Mouse (Mus musculus): Measurements from ENCODE around the gene Pemt. TPM values are rescaled to one million over a fixed set of nuclear protein-coding genes. Genes with fewer than 3 reads are reported as not detected.

Pemt gene
- polyA plus RNA-seq, 1 experiment from 2014 or later, result 10.2 TPM

DNA sequence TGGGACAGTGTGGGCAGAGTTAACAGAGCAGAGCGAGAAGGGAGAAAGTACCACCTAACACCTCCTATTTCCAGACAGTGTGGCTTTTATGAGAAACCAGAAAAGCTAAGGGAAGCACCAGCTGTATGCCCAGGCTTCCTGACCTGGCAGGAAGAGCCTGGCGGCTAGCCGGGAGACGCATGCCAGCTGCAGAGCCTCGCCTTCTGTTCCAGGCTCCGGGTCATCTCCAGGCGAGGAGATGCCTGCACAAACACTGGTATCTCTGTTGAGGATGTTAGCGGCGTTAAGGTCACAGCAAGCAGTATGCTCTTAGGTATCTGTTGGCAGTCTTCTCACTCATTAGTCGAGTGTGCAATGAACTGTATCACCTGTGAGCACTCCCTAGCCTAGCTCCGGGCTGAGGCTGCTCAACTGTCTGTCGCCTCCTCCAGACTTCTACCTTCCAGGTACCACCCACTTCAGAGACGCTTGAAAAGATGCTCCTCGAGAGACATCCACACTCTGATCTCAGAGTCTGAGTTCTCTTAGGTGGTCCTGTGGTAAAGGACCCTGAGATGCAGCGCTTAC lies 27.7 kb upstream of the Pemt start:
- no peak overlapping the region for H3K4me2 ChIP-seq (ENCODE audit: low read length)
- H3K9ac ChIP-seq (ENCODE audit: low read depth, low read length), result no peak overlapping the region
- no peaks in the 10 kb centered on the region for H3K9me3 ChIP-seq (replicated peaks; ENCODE audit: low read length)
- H3K4me3 ChIP-seq (replicated peaks; ENCODE audit: low read depth, low read length), result no peak overlapping the region
- no peak for TF ChIP-seq CTCF (IDR thresholded peaks at IDR 0.05; ENCODE audit: low read depth)
- no peaks in the 10 kb centered on the region for H3K4me1 ChIP-seq (replicated peaks; ENCODE audit: insufficient read depth, low read length)
- WGBS, result 31% methylated on average over 15 of the region's 15 CpGs
- H3K36me3 ChIP-seq (ENCODE audit: insufficient read depth, low read length), result no peaks in the 10 kb centered on the region
- no peaks in the 10 kb centered on the region for H3K27me3 ChIP-seq (ENCODE audit: insufficient read depth, low read length)
- DNase-seq (ENCODE audit: low spot score), result peak; percentile 55
- peak; percentile 55 for ATAC-seq (replicated peaks; ENCODE audit: low FRiP score, low read depth)
- no peak overlapping the region for H3K27ac ChIP-seq

DNA sequence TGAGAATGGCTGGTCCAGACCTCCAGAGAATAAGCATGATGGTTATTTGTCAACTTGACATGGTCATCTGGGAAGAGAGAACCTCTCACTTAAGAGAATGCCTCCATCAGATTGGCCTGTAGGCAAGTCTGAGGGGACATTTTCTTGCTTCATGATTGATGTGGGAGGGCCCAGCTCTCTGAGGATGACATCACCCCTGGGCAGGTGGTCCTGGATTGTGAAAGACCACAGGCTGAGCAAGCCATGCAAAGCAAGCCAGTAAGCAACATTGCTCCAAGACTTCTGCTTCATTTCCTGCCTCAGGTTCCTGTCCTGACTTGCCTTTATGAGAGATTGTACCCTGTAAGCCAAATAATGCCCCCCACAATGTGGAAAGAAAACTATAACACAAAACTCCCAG lies 26.8 kb upstream of the Pemt start:
- Histone ChIP-seq H3K36me3 (ENCODE audit: insufficient read depth, low read length) (no peaks in the 10 kb centered on the region), H3K27ac (no peak overlapping the region), H3K4me1 (replicated peaks; ENCODE audit: insufficient read depth, low read length) (no peaks in the 10 kb centered on the region), H3K9ac (ENCODE audit: low read depth, low read length) (no peak overlapping the region), H3K4me3 (replicated peaks; ENCODE audit: low read depth, low read length) (no peak overlapping the region), H3K4me2 (ENCODE audit: low read length) (no peak overlapping the region), H3K27me3 (ENCODE audit: insufficient read depth, low read length) (no peaks in the 10 kb centered on the region), H3K9me3 (replicated peaks; ENCODE audit: low read length) (no peaks in the 10 kb centered on the region)
- ATAC-seq (replicated peaks; ENCODE audit: low FRiP score, low read depth) (no peak), DNase-seq (ENCODE audit: low spot score) (no peak)
- no peak for TF ChIP-seq CTCF (IDR thresholded peaks at IDR 0.05; ENCODE audit: low read depth)

DNA sequence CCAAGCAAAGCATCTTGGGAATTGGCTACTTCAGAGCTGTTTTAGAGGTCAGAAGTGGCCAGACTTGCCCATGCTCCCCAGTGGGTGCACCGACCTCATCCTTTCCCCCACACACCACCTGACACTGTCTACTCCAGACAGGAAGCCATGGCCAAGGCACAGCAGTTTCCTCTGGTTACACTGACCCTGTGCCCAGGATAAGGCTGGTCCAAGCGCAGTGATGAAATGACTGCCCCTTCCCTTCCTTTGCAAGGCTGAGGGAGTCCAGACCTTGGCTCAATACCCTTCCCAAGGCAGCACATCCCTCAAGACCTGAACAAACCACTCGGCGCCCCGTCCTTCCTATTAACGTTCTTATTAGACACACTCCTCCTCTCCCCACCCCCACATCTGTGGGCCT lies 24.9 kb upstream of the Pemt start:
- Histone ChIP-seq H3K4me3 (replicated peaks; ENCODE audit: low read depth, low read length) (no peak overlapping the region), H3K4me2 (ENCODE audit: low read length) (no peak overlapping the region), H3K27ac (no peak overlapping the region), H3K36me3 (ENCODE audit: insufficient read depth, low read length) (no peaks in the 10 kb centered on the region), H3K9ac (ENCODE audit: low read depth, low read length) (no peak overlapping the region), H3K27me3 (ENCODE audit: insufficient read depth, low read length) (no peaks in the 10 kb centered on the region), H3K4me1 (replicated peaks; ENCODE audit: insufficient read depth, low read length) (no peaks in the 10 kb centered on the region), H3K9me3 (replicated peaks; ENCODE audit: low read length) (no peaks in the 10 kb centered on the region)
- ATAC-seq (replicated peaks; ENCODE audit: low FRiP score, low read depth) (no peak), DNase-seq (ENCODE audit: low spot score) (no peak)
- TF ChIP-seq CTCF (IDR thresholded peaks at IDR 0.05; ENCODE audit: low read depth), result no peak
- 81% methylated on average over 6 of the region's 6 CpGs for WGBS

DNA sequence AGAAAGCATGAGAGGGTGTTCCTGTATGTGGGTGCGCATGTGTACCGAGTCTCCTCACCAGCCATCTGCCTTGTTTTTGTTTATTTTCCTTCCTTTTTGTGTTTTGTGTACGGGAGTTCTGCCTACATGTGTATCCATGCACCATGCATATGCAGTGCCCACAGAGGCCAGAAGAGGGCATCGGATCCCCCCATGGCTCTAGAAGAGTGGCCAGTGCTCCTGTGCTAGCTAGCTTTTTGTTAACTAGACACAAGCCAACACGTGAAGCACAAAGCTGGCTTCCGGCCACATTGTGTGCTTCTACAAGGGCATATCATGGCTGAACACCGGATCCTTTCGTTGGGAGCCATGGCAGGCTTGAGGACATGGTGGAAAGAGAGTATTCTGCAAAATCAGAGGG lies 24.3 kb upstream of the Pemt start:
- H3K27me3 ChIP-seq (ENCODE audit: insufficient read depth, low read length), result no peaks in the 10 kb centered on the region
- no peaks in the 10 kb centered on the region for H3K36me3 ChIP-seq (ENCODE audit: insufficient read depth, low read length)
- ATAC-seq (replicated peaks; ENCODE audit: low FRiP score, low read depth), result no peak
- no peak overlapping the region for H3K9ac ChIP-seq (ENCODE audit: low read depth, low read length)
- no peak overlapping the region for H3K4me2 ChIP-seq (ENCODE audit: low read length)
- no peaks in the 10 kb centered on the region for H3K9me3 ChIP-seq (replicated peaks; ENCODE audit: low read length)
- no peak overlapping the region for H3K27ac ChIP-seq
- TF ChIP-seq CTCF (IDR thresholded peaks at IDR 0.05; ENCODE audit: low read depth), result peak; percentile 84
- peak; percentile 64 for DNase-seq (ENCODE audit: low spot score)
- H3K4me1 ChIP-seq (replicated peaks; ENCODE audit: insufficient read depth, low read length), result no peaks in the 10 kb centered on the region
- H3K4me3 ChIP-seq (replicated peaks; ENCODE audit: low read depth, low read length), result no peak overlapping the region
- 36% methylated on average over 8 of the region's 8 CpGs for WGBS

DNA sequence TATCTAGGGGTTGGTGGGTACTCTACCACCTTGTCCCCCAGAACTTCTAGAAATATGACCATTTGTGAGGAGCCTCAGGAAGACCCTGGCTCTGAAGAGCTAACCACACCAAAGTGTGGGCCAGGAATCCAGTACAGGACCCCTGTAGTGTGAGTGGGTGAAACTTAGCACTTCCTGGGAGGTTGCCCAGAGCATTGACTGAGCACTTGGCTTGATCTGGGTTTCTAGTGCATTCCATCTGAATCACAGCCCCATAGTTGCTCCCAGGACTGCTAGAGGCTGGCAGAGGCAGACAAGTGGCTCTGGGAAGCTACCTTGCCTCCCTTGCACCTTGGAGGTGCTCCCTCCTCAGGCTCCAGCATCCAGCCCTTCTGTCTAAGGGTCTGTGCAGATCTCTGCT lies 22.3 kb upstream of the Pemt start:
- H3K27me3 ChIP-seq (ENCODE audit: insufficient read depth, low read length), result no peaks in the 10 kb centered on the region
- no peaks in the 10 kb centered on the region for H3K4me1 ChIP-seq (replicated peaks; ENCODE audit: insufficient read depth, low read length)
- H3K9ac ChIP-seq (ENCODE audit: low read depth, low read length), result no peak overlapping the region
- H3K4me3 ChIP-seq (replicated peaks; ENCODE audit: low read depth, low read length), result no peak overlapping the region
- no peaks in the 10 kb centered on the region for H3K9me3 ChIP-seq (replicated peaks; ENCODE audit: low read length)
- DNase-seq (ENCODE audit: low spot score) (no peak), ATAC-seq (replicated peaks; ENCODE audit: low FRiP score, low read depth) (no peak)
- TF ChIP-seq CTCF (IDR thresholded peaks at IDR 0.05; ENCODE audit: low read depth), result no peak
- H3K27ac ChIP-seq, result no peak overlapping the region
- no peaks in the 10 kb centered on the region for H3K36me3 ChIP-seq (ENCODE audit: insufficient read depth, low read length)
- no peak overlapping the region for H3K4me2 ChIP-seq (ENCODE audit: low read length)

DNA sequence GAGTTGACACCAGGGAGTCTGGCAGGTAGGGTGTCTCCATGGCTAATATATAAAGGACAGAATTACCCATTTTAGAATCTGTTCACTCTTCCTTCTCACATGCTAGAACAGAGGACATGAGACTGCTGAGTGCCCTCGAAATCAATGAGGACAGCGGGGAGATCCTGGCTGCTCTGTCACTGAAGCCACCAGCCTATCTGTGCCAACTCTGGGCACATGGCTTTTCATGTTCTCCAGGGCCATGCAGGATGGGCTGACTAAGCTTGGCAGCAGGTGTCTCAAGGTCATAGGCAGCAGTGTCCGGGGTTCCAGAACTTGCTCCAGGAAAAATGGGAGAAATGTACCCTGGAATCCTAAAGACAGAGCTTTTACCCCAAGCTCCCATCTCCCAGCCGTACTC lies 21.4 kb upstream of the Pemt start:
- Histone ChIP-seq H3K4me1 (replicated peaks; ENCODE audit: insufficient read depth, low read length) (no peaks in the 10 kb centered on the region), H3K4me2 (ENCODE audit: low read length) (no peak overlapping the region), H3K36me3 (ENCODE audit: insufficient read depth, low read length) (no peaks in the 10 kb centered on the region), H3K4me3 (replicated peaks; ENCODE audit: low read depth, low read length) (no peak overlapping the region), H3K27me3 (ENCODE audit: insufficient read depth, low read length) (no peaks in the 10 kb centered on the region), H3K9me3 (replicated peaks; ENCODE audit: low read length) (no peaks in the 10 kb centered on the region), H3K27ac (no peak overlapping the region), H3K9ac (ENCODE audit: low read depth, low read length) (no peak overlapping the region)
- WGBS, result 91% methylated on average over 4 of the region's 4 CpGs
- DNase-seq (ENCODE audit: low spot score), result no peak
- no peak for TF ChIP-seq CTCF (IDR thresholded peaks at IDR 0.05; ENCODE audit: low read depth)
- ATAC-seq (replicated peaks; ENCODE audit: low FRiP score, low read depth), result no peak

DNA sequence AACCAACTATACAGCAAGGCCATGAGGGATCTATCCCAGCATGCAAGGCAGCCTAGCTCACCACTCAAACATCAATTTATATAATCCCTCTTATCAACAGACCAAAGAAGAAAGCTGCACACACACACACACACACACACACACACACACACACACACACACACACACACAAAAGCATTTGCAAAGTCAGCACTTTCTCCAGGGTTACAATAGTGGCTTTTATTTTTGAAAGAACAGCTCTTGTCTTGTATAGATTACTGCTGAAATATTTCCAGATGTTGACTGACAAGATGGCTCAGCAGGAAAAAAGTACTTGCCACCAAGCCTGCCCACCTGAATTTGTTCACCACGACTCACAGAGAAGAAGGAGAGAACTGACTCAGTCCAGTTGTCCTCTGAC lies 19.0 kb upstream of the Pemt start:
- Histone ChIP-seq H3K27ac (no peak overlapping the region), H3K4me1 (replicated peaks; ENCODE audit: insufficient read depth, low read length) (no peaks in the 10 kb centered on the region), H3K9ac (ENCODE audit: low read depth, low read length) (no peak overlapping the region), H3K4me2 (ENCODE audit: low read length) (no peak overlapping the region), H3K36me3 (ENCODE audit: insufficient read depth, low read length) (no peaks in the 10 kb centered on the region), H3K4me3 (replicated peaks; ENCODE audit: low read depth, low read length) (no peak overlapping the region), H3K27me3 (ENCODE audit: insufficient read depth, low read length) (no peaks in the 10 kb centered on the region), H3K9me3 (replicated peaks; ENCODE audit: low read length) (no peaks in the 10 kb centered on the region)
- DNase-seq (ENCODE audit: low spot score), result no peak
- no peak for ATAC-seq (replicated peaks; ENCODE audit: low FRiP score, low read depth)
- TF ChIP-seq CTCF (IDR thresholded peaks at IDR 0.05; ENCODE audit: low read depth), result no peak
- 47% methylated on average over 1 of the region's 1 CpGs for WGBS

All from kidney, postnatal 0 days (tissue).